Mouse (Mus musculus) T-helper 1 cell (primary cell): ENCODE measurements around the gene Kirrel2.
"Not testable (repeated sequence)": the region's sequence is repeated elsewhere in the genome, so short reads cannot be mapped to it uniquely, and the experiment has no call there.

ENCODE experiments used
- in situ Hi-C: fragments of 300-600 bp; cut with MboI, MseI; formaldehyde crosslinking; loops from one replicate; pipeline ENCODE4 v1.15.1; 2025; ENCODE audit warnings: high pct_unique_total_duplicates

Kirrel2 gene

DNA sequence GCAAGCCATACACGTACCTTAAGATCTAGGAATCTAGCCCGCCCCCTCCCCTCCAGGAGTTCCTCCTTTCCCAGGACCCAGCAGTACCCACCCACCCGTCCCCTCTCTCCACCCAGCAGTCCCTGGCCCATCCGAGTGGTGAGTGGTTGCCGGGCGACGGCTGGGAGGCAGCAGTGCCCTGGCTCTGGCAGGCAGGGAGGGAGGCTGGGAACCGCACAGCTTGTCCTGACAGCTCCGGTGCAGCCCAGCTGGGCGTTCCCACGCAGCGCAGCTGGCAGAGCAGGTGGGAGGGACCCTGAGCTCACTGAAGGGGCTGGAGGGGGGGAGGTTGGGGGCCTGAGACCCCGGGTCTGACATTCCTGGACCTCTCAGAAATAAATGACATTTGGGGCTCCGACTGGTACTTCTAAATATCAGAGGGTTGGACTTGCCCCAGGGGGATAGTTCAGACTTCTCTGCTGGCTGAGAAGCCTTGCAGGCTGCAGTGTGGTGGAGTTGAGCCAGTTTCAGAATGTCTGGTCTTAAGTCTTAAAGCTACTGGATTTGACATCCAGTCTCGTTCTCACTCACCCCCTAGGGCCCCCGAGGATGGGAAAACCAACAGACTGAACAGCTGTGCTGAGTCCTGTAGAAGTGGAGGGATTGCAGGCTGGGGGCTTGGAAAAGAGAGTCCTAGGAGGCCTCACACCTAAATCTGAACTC is at the start of gene Kirrel2, which contains the start of gene Nphs1:
Kirrel2 (minus strand) TSS at position 62 of the 702 bp plus-strand sequence.
Nphs1 (plus strand) TSS at position 687 of the 702 bp plus-strand sequence.
- in situ Hi-C loops = no loop called here

DNA sequence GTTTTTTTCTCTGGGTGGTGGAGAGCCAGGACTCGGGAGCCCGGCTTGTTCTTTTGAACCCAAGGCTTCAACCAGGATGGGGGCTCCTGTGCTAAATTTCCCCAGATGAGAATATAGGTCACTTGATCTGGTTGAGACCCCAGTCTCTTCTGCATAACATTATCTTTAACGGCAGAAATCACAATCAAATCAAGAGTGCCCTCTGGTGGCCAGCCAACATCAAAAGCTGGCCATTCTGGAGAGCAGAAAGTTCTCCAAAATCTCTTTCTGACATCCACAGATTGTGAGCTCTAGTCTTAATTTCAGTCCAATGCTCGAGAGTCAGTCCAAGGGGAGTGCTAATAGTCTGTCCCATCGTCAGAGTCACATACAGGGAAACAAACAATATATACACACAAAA is 43.7 kb upstream of the Kirrel2 start:
- in situ Hi-C loops = not testable (repeated sequence)

DNA sequence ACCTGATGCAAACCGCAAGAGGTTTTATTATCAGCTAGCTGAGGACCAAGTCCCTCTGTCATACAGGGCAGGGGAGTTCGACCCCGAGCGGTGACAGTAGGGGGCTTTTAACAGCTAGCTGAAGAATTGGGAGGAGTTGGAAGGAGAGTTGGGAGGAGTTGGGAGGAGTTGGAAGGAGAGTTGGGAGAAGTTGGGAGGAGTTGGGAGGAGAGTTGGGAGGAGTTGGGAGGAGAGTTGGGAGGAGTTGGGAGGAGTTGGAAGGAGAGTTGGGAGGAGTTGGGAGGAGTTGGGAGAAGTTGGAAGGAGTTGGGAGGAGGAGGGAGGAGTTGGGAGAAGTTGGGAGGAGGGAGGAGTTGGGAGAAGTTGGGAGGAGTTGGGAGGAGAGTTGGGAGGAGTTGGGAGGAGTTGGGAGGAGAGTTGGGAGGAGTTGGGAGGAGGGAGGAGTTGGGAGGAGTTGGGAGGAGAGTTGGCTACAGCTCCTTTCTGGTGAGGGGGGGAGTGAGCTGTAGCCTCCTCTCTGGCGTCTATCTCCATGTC is 38.1 kb upstream of the Kirrel2 start:
- in situ Hi-C loops = not testable (repeated sequence)

DNA sequence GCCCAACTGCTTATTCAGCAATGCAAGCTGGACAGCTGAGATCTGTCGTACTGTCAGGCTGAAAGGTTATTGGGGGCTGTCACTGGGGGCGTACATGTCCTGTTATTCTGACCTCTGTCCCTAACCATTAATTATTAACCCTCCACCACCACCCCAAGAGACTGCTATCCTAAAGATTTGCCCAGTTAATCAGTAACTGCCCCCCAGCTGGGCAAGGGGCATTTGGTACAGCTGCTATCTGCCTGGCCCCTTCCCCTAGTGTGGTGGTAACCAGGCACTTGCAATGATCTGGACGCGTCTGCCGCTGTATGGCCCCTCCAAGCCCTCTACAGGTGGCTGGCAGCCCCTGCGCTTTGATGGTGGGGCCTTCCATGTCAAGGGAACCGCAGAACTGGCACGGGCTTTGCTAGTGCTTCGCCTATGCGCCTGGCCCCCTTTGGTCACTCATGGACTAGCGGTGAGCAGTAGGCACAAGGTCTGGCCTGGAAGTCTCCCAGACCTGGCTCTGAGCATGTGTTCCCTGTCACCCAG is 36.0 kb upstream of the Kirrel2 start, which contains the start of gene Prodh2:
Prodh2 (plus strand) TSS at position 222 of the 531 bp plus-strand sequence.
- in situ Hi-C loops = no loop called here

DNA sequence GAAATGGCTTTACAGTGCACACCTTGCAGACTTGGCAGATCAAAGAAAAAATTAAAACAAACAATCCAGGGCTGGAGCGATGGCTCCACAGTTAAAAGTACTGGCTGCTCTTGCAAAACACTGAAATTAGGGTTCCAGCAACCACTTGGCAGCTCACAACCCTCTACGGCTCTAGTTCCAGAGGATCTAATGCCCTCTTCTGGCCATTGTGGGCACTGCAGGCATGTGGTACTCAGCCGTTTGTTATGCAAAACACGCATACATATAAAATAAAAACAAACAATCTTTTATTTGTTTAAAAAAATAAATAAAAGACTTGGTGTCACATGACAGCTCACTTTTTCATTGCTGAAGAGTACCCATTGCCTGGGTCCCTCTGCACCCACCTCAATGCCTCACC is 35.3 kb upstream of the Kirrel2 start:
- in situ Hi-C loops = no loop called here

DNA sequence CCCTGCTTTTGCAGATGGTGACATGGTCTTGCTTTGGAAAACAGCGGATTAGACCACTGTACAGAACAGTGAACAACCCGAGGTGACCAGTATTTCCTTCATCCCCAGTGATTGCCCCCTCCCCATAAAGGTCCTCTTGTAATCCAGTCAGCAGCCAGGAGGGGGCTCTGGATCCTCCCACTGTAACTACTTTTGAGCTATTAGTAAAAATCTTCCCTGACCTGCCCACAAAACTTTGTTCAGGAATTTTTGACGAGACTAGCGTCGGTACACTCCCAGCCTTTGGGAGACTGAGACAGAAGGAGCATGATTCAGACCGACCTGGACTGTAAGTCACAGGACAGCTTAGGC is 33.4 kb upstream of the Kirrel2 start:
- in situ Hi-C loops = no loop called here

DNA sequence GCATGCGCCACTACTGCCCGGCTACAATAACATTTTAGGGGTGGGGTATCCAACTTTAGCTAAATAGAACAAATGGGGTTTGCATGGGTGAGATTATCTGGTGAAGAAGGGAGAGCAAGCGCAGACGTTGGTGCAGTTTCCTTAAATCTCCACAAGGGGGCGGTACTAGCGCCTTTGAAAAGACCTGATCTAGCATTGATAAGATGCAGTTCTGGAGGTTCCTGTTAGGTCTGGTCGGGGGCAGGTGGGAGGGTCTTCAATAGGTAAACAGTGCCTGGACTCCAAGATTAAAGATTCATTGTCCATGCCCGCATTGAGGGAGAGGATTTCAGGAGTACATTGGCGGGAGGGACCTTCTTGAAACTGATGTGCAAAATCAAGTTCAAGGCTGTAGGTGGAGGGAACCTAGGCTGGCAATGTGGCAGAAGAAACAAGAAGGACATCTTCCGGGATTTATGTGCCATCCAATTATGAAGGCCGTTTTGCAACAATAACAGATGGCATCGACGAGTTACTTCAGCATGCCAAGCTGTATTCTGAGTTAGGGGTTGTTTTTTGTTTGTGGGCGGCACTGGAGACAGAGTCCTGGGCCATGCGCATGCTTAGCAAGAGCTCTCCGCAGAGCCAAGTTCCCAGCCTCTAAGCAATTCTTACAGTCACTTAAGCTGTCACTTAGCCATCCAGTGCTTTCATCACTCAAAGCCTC is 32.9 kb upstream of the Kirrel2 start:
- in situ Hi-C loops = no loop called here

DNA sequence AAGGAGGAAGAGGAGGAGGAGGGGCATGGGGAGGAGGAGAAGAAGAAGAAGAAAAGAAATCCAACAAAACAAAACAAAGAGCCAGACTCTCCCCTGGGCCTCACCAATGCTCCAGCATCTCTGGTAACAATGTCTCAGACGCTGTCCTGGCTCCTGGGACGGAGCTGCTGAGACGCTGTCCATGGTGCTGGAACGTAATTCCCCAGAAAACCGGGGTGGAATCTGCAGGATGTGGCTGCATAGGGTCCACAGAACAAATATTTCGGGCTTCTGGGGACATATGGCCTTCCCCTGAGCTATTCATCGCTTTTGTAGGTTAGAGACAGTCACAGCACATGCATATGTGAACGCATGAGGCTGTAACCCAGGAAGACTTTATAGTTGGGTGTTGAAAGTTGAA is 26.8 kb upstream of the Kirrel2 start:
- in situ Hi-C loops = no loop called here

DNA sequence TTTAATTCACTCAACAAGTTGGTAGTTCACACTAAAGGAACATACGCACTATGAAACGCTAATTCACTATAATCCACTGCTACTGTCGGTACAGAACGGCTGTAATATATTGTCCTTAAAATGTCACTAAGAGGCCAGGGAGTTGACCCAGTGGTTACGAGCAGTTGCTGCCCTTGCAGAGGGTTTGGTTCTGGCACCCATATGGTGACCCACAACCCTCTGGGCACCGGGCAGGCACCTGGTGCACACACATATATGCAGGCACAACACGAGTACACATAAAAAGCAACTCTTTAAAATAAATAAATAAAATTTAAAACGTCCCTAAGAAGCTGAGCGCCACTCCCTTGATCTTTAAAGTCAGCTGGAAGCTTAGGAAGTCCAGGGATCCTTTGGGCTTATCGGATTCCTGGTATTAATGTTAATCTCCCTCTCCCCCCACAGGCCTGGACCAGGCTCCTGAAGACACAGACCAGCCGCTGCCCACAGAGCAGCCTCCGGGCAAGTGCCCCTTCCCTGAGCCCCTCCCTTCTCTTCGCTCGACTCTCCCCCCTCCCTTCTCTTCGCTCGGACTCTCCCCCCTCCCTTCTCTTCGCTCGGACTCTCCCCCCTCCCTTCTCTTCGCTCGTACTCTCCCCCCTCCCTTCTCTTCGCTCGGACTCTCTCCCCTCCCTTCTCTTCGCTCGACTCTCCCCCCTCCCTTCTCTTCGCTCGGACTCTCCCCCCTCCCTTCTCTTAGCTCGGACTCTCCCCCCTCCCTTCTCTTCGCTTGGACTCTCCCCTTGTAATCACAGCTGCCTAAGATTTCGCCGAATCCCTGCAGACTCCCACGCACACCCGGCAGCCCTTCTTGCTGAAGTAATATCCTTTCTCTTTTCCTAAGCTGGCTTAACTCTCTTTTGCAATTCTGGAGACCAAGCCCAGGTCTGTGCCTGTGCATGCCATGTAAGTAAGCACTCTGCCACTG is 20.2 kb upstream of the Kirrel2 start:
- in situ Hi-C loops = loop anchor here (5.0 kb wide), 1 partner anchor 105 kb away; no protein-coding TSS in a partner anchor

DNA sequence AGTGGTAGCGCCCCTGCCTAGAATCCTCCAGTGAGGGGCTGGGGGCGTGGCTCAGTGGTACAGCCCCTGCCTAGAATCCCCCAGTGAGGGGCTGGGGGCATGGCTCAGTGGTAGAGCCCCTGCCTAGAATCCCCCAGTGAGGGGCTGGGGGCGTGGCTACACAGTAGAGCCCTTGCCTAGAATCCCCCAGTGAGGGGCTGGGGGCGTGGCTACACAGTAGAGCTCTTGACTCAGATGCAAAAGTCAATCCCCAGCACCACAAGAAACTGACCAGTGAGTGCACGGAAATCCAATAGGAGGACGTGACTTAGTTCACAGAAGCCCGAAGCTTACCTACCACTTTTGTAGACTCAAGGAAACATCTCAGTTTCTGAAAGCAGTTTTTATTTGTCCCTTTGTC is 18.6 kb upstream of the Kirrel2 start:
- in situ Hi-C loops = loop anchor here (5.0 kb wide), 1 partner anchor 104 kb away; no protein-coding TSS in a partner anchor

DNA sequence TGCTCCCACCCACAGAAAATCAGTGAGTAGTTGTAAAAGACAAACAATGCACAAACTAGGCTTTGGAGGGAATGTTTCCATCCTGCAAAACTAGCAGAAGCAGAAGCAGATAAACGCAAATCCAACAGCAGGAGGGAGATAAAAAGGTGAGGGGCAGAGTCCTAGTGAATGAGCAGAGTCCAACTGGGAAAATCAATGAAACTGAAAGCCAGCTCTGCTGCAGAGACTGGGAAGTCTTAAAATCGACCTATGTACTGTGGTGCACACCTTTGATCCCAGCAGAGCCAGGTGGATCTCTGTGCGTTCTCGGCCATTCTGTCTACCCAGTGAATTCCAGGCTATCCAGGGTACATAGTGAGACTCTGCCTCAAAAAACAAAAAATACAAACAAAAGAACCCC is 17.5 kb upstream of the Kirrel2 start:
- in situ Hi-C loops = loop anchor here (5.0 kb wide), 1 partner anchor 103 kb away; no protein-coding TSS in a partner anchor

DNA sequence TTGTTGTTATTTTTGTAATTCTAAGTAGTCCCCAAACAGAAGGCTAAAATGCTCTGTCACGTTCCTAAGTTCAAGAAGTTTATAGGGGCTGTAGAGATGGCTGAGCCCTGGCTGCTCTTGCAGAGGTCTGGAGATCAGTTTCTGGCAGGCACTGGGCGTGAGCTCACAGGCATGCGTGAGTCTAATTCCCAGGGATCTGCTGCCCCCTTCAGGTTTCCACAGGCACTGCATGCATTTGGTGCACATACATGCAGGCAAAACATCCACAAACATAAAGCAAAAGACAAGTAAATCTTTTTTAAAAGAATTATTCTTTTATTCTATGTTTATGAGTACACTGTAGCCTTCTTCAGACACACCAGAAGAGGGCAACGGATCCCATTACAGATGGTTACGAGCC is 14.9 kb upstream of the Kirrel2 start:
- in situ Hi-C loops = no loop called here

DNA sequence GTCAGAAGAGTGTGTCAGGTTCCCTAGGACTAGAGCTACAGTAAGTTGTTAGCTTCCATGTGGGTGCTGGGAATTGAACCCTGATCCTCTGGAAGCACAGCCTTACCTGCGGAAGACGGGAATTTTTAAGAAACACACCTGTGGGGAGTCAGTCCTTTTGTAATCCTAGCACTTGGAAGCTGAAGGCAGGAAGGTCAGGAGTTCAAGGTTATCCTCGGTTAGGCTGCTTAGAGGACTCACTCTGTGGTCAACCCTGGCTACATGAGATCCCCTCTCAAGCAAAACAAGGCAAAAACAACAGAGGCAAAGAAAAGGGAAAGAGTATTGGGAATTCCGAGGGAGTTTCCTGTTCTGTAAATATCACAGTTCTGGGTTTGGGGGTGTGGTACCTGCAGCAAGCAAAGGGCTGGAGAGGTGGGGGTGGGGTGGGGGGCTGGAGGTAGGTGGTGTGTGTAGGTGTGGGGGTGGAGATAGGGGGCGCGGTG is 7.4 kb upstream of the Kirrel2 start:
- in situ Hi-C loops = no loop called here

DNA sequence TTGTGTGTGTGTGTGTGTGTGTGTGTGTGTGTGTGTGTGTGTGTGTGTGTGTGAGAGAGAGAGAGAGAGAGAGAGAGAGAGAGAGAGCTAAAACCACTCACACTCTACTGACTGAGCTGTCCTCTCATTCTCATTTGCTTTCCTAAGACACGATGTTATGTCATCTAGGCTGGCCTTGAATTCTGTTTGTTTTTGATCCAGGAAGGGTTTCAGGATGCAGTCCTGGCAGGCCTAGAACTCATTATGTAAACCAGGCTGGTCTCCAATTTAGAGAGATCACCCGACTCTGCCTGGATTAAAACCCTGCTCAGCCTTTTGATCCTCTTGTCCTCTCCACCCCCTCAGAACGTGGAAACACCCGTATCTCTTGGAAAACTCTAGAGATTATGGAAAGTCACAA is 6.5 kb upstream of the Kirrel2 start:
- in situ Hi-C loops = no loop called here

DNA sequence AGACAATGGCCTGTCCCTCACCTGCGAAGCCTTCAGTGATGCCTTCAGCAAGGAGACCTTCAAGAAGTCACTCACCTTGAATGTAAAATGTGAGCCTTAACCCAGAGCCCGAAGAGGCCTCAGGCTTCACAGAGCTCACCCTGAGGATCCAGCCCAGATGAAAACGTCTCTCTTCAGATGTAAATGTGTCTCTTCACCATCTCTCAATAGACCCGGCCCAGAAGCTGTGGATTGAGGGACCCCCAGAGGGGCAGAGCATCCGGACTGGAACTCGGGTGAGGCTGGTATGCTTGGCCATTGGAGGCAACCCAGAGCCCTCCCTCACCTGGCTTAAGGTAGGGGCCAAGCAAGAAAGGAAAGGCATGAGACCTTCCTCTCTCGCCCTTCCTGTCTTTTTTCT is 6.1 kb upstream of the Kirrel2 start:
- in situ Hi-C loops = no loop called here

DNA sequence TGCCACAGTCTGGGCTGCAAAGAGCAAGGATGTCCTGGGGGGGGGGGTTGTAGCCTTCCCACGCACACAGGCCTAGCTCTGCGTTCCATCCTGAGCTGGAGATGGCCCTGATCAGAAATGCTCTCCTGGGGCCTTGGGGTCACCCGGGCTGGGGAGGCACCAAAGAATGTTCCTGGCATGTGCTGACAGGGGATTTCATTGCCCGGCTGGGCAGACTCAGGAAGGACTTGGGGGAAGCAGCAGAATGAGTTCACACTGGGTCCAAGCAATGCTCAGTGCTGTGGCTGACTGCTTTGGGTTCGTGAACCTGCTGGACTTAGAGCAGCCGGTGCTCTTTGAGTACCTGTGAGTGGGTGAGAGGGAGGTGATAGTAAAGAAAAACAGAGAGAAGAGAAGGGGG is 2.0 kb upstream of the Kirrel2 start:
- in situ Hi-C loops = no loop called here

DNA sequence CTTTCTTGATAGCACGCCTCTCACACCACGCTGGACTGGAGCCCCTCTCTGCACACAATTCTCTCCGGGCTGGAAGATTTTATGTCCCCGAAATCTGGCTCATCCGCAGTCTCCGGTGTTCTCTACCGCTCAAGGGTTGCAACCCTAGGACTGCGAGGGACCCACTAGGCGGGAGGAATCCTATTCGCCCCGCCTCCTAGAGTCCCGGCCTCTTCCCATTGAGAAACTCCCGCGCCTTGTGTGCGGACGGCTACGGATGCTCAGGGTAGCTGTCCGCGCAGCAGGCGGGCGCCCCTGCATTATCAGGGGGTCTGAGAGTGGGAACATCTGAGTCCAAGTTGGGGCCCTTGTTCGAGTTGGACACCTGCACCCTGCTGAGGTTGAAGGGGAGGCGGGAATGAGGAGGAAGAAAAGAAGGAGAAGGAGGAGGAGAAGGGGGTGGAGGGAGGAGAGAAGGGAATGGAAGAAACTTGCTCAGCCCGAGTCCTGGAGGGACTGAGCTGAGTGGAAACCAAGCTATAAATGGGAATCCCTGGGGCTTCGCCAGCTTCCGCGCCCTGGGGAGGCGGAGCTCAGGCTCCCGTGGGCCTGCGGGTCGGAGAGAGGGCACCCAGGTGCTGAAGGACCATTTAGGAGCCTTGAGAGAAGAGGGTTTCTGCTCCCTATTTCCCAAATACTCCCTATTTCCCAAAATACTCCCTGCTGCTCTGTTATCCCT is 420 bp downstream of the Kirrel2 start:
- in situ Hi-C loops = no loop called here

DNA sequence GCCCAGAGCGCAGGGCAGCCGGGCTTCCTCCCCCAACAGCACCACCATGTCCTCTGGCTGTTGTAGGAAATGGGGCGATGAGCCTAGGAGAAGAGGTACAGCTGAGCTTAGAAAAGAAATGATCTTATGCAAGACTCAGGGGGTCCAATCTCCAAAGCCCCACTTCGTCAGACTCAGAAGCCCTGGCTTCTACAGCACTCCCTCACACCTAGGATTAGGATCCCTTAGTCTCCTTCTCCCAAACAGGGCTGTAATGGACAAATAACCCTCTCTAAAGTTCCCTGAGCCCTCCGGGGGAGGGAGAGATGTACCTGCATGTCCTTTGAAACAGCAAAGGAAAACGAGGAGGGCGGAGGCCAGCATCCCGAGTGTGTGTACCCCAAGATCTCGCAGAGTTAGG is 1.0 kb downstream of the Kirrel2 start:
- in situ Hi-C loops = no loop called here

DNA sequence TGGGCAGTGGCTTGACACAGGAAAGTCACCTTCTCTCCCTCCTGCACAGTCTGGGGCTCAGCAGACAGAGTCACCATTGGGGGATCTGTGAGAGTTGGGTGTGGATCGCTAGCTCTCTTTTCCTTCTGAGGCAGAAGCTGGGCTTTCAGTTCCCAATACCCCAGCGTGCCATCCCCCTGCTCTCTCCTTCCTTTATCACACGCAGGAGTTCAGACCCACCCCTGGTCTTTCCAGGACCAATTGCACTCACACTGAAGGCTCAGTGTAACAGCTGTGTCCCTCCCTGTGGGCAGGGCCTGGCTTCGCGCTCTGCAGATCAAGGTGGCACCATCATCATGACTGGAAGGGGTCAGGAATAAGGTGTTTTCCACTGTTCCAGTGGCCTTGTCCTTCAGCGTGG is 3.2 kb downstream of the Kirrel2 start:
- in situ Hi-C loops = no loop called here

DNA sequence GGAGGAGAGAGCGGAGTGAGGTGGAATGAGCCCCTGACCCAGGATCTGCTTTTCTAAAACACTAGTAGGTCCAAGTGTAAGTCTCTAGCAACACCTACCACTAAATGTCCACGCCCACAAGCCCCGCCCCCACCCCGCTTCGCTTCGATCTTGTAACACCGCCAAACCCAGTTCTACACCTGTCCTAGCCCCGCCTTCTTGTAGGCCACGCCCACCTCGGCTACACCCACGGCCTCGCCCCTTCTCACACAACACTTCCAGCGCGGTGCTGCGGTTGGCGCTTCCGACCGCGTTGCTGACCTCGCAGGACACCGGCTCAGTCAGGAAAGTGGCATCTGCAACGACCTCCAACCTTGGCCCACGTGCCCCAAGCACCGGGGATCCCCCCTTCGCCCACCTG is 3.7 kb downstream of the Kirrel2 start:
- in situ Hi-C loops = no loop called here

DNA sequence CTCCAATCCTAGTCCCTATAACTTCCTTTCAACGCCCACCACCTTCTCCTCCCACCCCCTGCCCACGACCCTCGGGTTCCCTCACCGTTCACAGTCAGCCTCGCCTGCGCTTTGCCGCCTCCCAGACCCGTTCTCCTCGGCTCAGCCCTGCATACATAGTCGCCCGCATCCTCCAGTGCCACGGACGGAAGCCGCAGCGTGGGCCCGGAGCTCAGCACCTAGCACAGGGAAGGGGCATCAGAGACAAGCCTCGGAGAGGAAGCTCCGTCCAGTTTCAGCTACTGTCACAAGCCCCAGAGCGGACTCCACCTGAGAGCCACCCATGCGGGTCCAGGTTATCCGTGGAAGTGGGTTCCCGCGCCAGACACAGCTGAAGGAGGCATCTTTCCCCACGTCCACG is 4.2 kb downstream of the Kirrel2 start:
- in situ Hi-C loops = no loop called here
